Mouse (Mus musculus) E14TG2a.4 (cell line): ENCODE measurements at regions not wholly inside any gene's neighbourhood (a gene's known extent, or its start where the extent isn't known, plus 50 kb on each side); places are given as distances from the start of the nearest gene placed in this dataset.

Experiments used
- H3K27me3 ChIP-seq: 2 replicates; pipeline ENCODE4 v1.6.1; 2014; ENCODE audit warnings: low read length, control low read depth; ENCODE audit not compliant: insufficient read depth
- H3K36me3 ChIP-seq: 2 replicates; pipeline ENCODE4 v1.6.1; 2014; ENCODE audit warnings: low read length, control low read depth; ENCODE audit not compliant: insufficient read depth
- H3K4me1 ChIP-seq: replicated peaks from 2 replicates; pipeline ENCODE4 v1.6.1; 2014; ENCODE audit warnings: low read depth, low read length, control low read depth
- H3K4me3 ChIP-seq: replicated peaks from 2 replicates; pipeline ENCODE4 v1.5.1; 2014; ENCODE audit warnings: mild to moderate bottlenecking, low read length
- H3K9me3 ChIP-seq: 2 replicates; pipeline ENCODE4 v1.6.1; 2014; ENCODE audit warnings: low read length, control low read depth
- CTCF ChIP-seq: conservative IDR thresholded peaks from 2 replicates; pipeline ENCODE4 v1.5.1; 2014; ENCODE audit warnings: low read length
- NANOG ChIP-seq: IDR thresholded peaks from 2 replicates; pipeline ENCODE4 v1.6.1; 2014; ENCODE audit warnings: borderline replicate concordance, low read length, mixed read lengths
- POU5F1 ChIP-seq: IDR thresholded peaks from 2 replicates; pipeline ENCODE4 v1.6.1; 2014; ENCODE audit warnings: low read length, borderline replicate concordance

DNA sequence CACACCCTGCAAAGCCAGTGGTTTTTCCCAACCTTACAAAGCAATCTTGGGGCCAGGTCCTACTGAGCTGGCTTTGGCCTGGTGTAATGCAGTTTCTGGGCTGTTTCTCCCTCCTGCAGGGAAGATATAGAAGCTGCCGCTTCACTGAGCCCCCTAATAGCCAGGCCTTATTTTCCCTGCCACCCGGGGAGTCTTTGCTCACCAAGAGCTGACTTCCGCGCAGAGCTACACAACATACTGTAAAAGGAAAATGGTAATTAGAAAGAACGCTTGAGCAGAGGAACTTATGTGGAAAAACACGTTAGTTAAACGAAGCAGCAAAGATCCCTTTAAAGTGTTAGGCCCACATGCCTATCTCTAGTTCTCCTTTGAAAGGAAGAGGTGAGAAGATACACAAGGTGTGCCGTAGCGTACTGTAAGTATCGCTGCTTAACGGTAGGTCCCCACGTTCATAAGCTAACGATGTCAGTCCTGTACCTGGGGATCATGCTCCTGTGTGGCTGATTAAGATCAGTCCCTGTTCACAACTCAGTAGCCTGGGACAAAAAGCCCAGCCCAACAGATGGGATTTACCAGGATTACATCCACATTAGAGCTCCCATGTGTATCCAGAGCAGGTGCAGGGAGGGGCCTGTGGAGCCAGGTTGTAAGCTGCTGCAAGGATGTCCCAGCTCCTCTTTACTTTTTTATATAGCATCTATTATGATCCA, 307.5 kb upstream of the Chd6 start:
- Histone ChIP-seq H3K4me3 (no peak overlapping the region), H3K36me3 (no peaks in the 10 kb centered on the region), H3K27me3 (no peaks in the 10 kb centered on the region), H3K4me1 (no peaks in the 10 kb centered on the region), H3K9me3 (peaks cover 10% of the 10 kb centered on the region; the same call in 1 of the 2 replicates)
- TF ChIP-seq CTCF (no peak), NANOG (no peak), POU5F1 (no peak)

DNA sequence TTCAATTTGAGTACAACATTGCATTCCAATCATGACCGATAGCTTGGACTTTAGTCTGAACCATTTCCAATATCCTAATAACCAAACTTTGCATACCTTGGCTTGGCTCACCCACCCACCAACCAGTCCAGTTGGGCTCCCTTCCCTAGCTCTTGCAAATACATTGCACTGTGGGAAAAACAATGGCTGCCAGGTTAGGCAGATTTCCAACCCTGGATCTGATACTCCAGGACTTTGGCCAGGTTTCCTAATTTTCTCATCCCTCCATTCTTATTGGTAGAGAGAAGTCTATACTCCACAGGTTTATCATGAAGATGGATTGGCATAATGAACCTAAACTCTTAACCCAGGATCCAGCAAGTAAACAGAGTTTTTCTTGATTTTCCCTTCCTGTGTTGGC, 299.4 kb upstream of the Chd6 start:
- Histone ChIP-seq H3K4me1 (no peaks in the 10 kb centered on the region), H3K36me3 (no peaks in the 10 kb centered on the region), H3K4me3 (no peak overlapping the region), H3K27me3 (no peaks in the 10 kb centered on the region), H3K9me3 (peaks cover 10% of the 10 kb centered on the region; the same call in 1 of the 2 replicates)
- no peak for TF ChIP-seq CTCF
- TF ChIP-seq POU5F1 = no peak
- TF ChIP-seq NANOG = no peak

DNA sequence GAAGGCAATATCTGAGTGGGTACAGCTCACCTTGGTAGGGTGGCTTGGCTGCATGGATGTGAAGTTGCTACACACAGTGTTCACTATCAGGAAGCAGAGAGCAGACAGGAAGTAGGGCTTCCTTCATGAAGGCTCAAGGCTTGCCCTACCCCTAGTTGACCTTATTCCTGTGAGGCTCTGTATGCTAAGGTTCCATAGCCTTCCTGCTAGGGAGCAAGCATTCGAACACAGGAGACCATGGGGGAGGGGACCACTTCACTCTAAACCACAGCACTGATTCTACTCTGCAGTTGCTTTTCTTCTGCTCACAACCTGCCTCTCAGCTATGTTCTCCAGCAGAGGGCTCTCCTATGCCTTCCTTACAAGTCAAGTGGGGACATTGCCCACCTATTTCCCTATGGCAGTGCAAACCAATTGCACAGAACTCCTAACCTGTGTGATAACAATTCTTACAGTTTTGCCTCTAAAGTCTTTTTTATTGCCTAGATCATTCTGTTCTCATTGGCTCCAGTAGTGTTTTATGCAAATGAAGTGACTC, 297.0 kb upstream of the Chd6 start:
- H3K4me3 ChIP-seq = no peak overlapping the region
- H3K36me3 ChIP-seq = no peaks in the 10 kb centered on the region
- peaks cover 17% of the 10 kb centered on the region for H3K9me3 ChIP-seq
- H3K4me1 ChIP-seq = no peaks in the 10 kb centered on the region
- TF ChIP-seq CTCF = no peak
- no peaks in the 10 kb centered on the region for H3K27me3 ChIP-seq

DNA sequence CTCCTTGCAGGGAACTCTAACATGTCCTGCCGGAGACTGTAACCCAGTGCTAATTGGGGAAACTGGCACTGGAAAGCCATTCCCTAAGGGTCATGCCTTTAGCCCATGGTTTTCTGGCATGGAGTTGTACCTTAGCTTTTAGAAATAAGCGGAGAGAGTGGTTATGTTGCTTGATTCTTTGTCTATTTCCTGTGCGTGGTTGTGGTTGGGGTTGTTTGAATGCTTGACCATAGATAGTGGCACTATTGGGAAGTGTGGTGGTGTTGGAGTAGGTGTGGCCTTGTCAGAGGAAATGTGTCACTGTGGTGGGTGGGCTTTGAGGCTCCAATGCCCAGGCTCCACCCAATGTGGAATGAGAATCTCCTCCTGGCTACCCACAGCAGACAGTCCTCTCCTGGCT, 289.2 kb upstream of the Chd6 start:
- TF ChIP-seq POU5F1 = no peak
- TF ChIP-seq CTCF = no peak
- no peak for TF ChIP-seq NANOG
- Histone ChIP-seq H3K4me1 (no peaks in the 10 kb centered on the region), H3K27me3 (no peaks in the 10 kb centered on the region), H3K9me3 (peaks cover 23% of the 10 kb centered on the region), H3K4me3 (no peak overlapping the region), H3K36me3 (no peaks in the 10 kb centered on the region)

DNA sequence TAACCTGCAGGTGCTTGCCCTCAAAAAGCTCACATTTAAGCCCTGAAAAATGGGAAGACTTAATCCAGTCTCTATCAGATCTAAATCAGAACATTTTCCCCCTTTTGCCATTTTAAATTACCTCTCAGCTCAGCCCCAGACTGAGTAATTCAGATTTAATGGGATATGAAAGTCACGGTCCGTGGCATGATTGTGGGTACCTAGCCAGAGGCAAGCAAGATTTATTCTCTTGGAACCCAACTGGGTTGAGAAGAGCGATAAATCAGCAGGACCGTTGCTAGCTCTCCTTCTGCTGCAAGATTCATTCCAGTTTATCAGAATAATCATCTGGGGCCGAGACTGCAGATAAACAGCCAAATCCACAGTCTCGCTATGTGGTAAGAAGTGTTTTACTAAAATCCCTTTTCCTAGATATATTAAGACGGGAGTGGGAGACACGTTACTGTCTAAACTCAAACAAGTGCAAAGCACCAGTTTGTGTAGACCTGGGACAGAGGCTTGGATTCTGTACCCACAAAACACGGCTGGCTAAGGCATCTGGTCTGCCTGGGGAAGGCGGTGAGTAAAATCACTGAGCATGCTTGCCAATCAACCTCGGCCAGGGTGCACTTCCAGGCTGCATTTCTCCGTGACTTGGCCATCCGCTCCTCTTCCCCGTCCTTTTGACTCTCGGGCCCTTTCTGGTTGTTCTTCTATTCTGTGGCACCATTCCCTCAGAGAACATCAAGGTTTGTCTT, 282.2 kb upstream of the Chd6 start:
- 0 out of 2 replicates have a peak, but pooled peaks cover 3% of the 10 kb centered on the region for H3K4me1 ChIP-seq
- H3K36me3 ChIP-seq = no peaks in the 10 kb centered on the region
- no peaks in the 10 kb centered on the region for H3K27me3 ChIP-seq
- no peak overlapping the region for H3K4me3 ChIP-seq
- no peaks in the 10 kb centered on the region for H3K9me3 ChIP-seq
- TF ChIP-seq CTCF = no peak
- no peak for TF ChIP-seq NANOG
- TF ChIP-seq POU5F1 = no peak

DNA sequence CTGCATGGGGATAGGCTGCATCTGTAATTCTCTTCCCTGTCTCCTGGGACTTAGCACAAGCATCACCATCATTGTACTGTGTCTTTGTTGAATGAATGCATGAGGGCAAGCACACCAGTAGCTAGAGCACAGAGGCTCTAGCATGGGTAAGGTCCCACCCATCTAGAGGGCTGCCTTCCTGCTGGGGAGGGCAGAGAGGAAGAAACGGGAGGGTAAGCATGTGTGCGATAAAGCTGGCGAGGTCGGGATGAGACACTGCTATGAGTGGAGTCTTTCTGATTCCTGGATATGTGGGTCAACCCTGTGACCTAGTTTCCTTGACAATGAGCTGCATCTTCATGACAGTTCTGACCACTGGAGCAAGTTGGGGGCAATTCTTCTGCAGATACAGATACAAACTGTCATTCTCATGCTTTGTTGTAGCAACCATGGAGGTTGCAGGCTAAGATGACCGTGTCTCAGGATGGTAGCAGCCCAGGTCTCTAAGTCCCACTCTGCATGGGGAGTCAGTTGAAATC, 280.5 kb upstream of the Chd6 start:
- no peaks in the 10 kb centered on the region for H3K27me3 ChIP-seq
- H3K4me1 ChIP-seq = 0 out of 2 replicates have a peak, but pooled peaks cover 3% of the 10 kb centered on the region
- TF ChIP-seq POU5F1 = no peak
- no peak for TF ChIP-seq CTCF
- TF ChIP-seq NANOG = no peak
- no peaks in the 10 kb centered on the region for H3K9me3 ChIP-seq
- no peak overlapping the region for H3K4me3 ChIP-seq
- no peaks in the 10 kb centered on the region for H3K36me3 ChIP-seq

DNA sequence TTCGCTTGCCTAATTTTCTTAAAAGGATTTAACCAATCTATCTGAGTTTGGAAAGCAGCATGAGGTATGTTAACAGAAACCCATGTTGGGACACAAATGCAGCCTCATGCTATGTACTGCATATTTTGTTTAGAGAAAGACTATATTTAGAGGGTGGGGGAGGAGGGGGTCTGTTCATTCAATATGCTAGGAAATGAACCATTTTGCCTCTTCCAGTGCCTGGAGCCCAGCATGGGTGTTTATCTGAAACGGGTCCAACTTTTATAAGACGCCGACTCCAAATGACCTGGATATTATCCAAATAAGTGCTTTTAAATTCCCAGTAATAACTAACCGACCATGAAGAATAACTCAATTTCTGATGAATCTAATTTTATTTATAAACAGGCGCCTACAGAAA, 278.2 kb upstream of the Chd6 start:
- TF ChIP-seq NANOG (no peak), CTCF (no peak), POU5F1 (no peak)
- no peaks in the 10 kb centered on the region for H3K36me3 ChIP-seq
- no peaks in the 10 kb centered on the region for H3K27me3 ChIP-seq
- H3K4me3 ChIP-seq = no peak overlapping the region
- H3K4me1 ChIP-seq = 0 out of 2 replicates have a peak, but pooled peaks cover 3% of the 10 kb centered on the region
- H3K9me3 ChIP-seq = no peaks in the 10 kb centered on the region

DNA sequence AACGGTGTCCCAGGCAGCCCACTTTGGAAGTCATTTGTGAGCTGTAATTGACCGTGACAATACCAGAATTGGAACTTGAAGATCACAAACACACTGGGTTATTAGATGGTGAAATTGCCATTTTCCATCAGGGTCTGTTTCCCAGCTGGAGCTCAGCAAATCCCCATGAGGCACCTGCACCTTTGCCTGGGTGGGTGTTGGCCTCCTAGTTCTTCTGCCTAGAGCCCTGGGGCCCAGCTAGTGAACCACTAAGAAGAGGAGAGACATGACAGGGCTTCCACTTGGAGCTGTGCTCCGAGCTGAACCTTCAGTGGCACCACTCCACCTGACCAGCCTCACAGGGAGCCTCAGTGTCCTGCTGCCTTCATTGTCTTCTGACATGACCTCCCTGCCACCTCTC, 273.5 kb upstream of the Chd6 start:
- TF ChIP-seq NANOG = no peak
- TF ChIP-seq POU5F1 = no peak
- TF ChIP-seq CTCF = no peak
- Histone ChIP-seq H3K4me1 (no peaks in the 10 kb centered on the region), H3K9me3 (no peaks in the 10 kb centered on the region), H3K4me3 (no peak overlapping the region), H3K27me3 (no peaks in the 10 kb centered on the region), H3K36me3 (no peaks in the 10 kb centered on the region)
